Mouse (Mus musculus): ENCODE measurements around the gene Gm7029. TPM values are rescaled to one million over a fixed set of nuclear protein-coding genes. Genes with fewer than 3 reads are reported as not detected.
A peak's percentile ranks its signal among the peaks of the same experiment; 100 is the strongest.

The Gm7029 gene
- polyA plus RNA-seq, 1 experiment = not detected

DNA sequence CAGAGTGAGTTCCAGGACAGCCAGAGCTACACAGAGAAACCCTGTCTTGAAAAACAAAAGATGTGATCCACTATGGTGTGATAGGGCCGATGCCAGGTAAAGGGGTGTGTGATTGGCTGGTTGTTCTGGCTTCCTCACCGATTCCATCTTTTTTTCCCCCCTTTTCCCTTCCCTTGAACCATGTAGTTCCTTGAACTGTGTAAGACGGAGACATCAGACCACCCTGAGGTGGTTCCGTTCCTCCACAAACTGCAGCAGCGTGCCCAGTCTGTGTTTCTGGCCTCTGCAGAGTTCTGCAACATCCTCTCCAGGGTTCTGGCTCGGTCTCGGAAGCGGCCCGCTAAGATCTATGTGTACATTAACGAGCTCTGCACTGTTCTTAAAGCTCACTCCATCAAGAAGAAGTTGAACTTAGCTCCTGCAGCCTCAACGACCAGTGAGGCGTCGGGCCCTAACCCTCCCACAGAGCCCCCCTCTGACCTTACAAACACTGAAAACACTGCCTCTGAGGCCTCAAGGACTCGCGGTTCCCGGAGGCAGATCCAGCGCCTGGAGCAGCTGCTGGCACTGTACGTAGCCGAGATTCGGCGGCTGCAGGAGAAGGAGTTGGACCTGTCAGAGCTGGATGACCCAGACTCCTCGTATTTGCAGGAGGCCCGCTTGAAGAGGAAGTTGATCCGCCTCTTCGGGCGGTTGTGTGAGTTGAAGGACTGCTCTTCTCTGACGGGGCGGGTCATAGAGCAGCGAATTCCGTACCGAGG, 37.6 kb downstream of the Gm7029 start:
- peaks cover 3% of the 10 kb centered on the region; the same call in 1 of the 2 replicates for H3K4me1 ChIP-seq (ENCODE audit: control insufficient read depth, insufficient read depth, low read length)
- no peak overlapping the region for H3K27ac ChIP-seq (ENCODE audit: insufficient read depth, low read length)
- H3K4me3 ChIP-seq (ENCODE audit: insufficient read depth, low read length) = no peak overlapping the region
- TF ChIP-seq POLR2A (IDR thresholded peaks at IDR 0.05; ENCODE audit: low read depth, low read length) = no peak
- TF ChIP-seq CTCF (IDR thresholded peaks at IDR 0.05; ENCODE audit: borderline replicate concordance, insufficient read depth, low read length) = no peak

DNA sequence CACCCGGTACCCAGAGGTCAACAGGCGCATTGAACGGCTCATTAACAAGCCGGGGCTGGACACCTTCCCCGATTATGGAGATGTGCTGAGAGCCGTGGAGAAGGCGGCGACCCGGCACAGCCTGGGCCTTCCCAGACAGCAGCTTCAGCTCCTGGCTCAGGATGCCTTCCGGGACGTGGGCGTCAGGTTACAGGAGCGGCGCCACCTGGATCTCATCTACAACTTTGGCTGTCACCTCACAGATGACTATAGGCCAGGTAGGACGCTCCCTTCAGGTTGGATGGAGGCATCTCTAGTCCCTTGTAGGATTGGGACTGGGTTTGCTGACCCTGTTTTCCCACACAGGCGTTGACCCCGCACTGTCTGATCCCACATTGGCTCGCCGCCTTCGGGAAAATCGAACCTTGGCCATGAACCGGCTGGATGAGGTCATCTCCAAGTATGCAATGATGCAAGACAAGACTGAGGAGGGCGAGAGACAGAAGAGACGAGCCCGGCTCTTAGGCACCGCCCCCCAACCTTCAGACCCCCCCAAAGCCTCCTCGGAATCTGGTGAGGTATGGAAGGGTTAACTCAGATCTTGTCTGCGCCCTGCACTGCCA, 38.3 kb downstream of the Gm7029 start:
- H3K4me3 ChIP-seq (ENCODE audit: insufficient read depth, low read length) = no peak overlapping the region
- TF ChIP-seq CTCF (IDR thresholded peaks at IDR 0.05; ENCODE audit: borderline replicate concordance, insufficient read depth, low read length) (no peak), POLR2A (IDR thresholded peaks at IDR 0.05; ENCODE audit: low read depth, low read length) (no peak)
- peaks cover 3% of the 10 kb centered on the region; the same call in 1 of the 2 replicates for H3K4me1 ChIP-seq (ENCODE audit: control insufficient read depth, insufficient read depth, low read length)
- no peak overlapping the region for H3K27ac ChIP-seq (ENCODE audit: insufficient read depth, low read length)

DNA sequence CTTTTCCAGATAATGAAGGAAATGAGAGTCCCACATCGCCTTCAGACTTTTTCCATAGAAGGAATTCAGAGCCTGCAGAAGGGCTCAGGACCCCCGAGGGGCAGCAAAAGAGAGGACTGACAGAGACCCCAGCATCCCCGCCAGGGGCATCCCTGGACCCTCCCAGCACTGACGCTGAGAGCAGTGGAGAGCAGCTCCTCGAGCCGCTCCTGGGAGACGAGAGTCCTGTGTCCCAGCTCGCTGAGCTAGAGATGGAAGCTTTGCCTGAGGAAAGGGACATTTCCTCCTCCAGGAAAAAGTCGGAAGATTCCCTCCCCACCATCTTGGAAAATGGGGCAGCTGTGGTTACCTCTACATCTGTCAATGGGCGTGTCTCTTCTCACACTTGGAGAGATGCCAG, 39.6 kb downstream of the Gm7029 start:
- Histone ChIP-seq H3K4me1 (ENCODE audit: control insufficient read depth, insufficient read depth, low read length) (peaks cover 3% of the 10 kb centered on the region; the same call in 1 of the 2 replicates), H3K4me3 (ENCODE audit: insufficient read depth, low read length) (no peak overlapping the region), H3K27ac (ENCODE audit: insufficient read depth, low read length) (no peak overlapping the region)
- TF ChIP-seq POLR2A (IDR thresholded peaks at IDR 0.05; ENCODE audit: low read depth, low read length) = no peak

DNA sequence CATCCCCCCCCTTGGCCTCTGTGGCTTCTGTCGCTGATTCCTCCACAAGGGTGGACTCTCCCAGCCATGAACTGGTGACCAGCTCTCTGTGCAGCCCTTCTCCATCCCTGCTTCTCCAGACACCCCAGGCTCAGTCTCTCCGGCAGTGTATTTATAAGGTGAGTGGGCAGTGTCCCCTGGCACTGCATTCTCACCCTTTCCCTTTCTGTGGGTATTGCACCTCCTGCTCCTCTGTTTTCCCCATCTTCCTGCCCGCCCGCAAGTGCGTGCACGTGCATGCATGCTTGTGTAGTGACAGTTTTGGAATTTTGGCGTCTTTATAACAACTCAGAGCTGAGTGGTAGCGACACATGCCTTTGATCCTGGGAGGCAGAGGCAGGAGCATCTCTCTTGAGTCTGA, 40.3 kb downstream of the Gm7029 start:
- no peak overlapping the region for H3K4me3 ChIP-seq (ENCODE audit: insufficient read depth, low read length)
- H3K4me1 ChIP-seq (ENCODE audit: control insufficient read depth, insufficient read depth, low read length) = peaks cover 3% of the 10 kb centered on the region; the same call in 1 of the 2 replicates
- no peak for TF ChIP-seq POLR2A (IDR thresholded peaks at IDR 0.05; ENCODE audit: low read depth, low read length)
- no peak for TF ChIP-seq CTCF (IDR thresholded peaks at IDR 0.05; ENCODE audit: borderline replicate concordance, insufficient read depth, low read length)
- no peak overlapping the region for H3K27ac ChIP-seq (ENCODE audit: insufficient read depth, low read length)

DNA sequence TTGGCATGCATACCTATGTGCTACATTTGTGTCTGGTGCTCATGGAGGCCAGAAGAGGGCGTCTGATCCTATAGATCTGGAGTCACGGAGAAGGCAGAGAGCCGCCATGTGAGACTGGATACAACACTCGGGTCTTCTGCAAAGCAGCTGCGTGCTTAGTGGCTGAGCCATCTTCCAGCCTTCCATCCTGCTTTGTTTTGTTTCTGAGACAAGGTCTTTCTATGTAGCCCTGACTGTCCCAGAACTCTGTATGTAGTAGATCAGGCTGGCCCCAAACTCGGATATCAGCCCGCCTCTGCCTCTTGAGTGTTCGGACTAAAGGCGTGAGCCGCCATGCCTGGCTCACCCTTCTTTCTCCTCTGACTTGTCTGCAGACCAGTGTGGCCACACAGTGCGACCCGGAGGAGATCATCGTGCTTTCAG, 41.3 kb downstream of the Gm7029 start:
- H3K4me1 ChIP-seq (ENCODE audit: control insufficient read depth, insufficient read depth, low read length) = peaks cover 3% of the 10 kb centered on the region; the same call in 1 of the 2 replicates
- H3K4me3 ChIP-seq (ENCODE audit: insufficient read depth, low read length) = no peak overlapping the region
- TF ChIP-seq POLR2A (IDR thresholded peaks at IDR 0.05; ENCODE audit: low read depth, low read length) (no peak), CTCF (IDR thresholded peaks at IDR 0.05; ENCODE audit: borderline replicate concordance, insufficient read depth, low read length) (no peak)
- no peak overlapping the region for H3K27ac ChIP-seq (ENCODE audit: insufficient read depth, low read length)

DNA sequence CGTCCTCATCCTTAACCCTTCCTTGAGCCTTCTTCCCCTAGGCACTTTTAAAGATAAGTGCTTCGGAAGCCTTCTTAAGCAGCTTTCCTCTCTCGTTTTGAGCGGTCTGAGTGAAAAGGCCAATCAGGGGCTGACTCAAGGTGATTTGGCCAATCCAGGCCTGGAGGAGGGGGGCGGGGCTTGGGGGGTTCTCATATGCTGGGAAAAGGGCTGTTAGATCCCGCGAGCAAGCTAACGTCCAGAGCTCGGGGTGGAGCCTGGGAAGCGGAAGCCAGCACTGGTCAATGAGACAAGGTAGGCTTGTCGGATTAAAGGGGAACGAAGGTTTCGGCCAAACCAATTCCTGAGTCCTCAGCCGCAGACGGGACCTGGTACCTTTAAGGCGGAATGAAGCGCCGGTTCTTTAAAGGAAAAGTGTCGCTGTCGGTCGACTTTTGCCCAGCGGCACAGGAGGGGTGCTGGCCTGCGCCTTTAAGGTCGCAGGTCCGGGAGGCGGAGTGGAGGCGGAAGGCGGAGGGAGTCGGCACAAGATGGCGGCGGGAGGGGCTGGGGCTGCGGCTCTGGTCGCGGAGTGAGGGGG, 42.1 kb downstream of the Gm7029 start, which contains the start of the genes Tapbp and Zbtb22:
Gene Tapbp, plus strand, starts transcription at position 229 of the 580 bp plus-strand sequence.
Gene Zbtb22, plus strand, starts transcription at position 234 of the 580 bp plus-strand sequence.
- 0 out of 2 replicates have a peak within 1 kb of the TSS, but pooled peaks have one; percentile 21 for H3K27ac ChIP-seq (ENCODE audit: insufficient read depth, low read length)
- H3K4me3 ChIP-seq (ENCODE audit: insufficient read depth, low read length) = peak within 1 kb of the TSS; percentile 69
- TF ChIP-seq CTCF (IDR thresholded peaks at IDR 0.05; ENCODE audit: borderline replicate concordance, insufficient read depth, low read length) (no peak), POLR2A (IDR thresholded peaks at IDR 0.05; ENCODE audit: low read depth, low read length) (0 out of 2 replicates have a peak, but pooled peaks have one; percentile 6)
- H3K4me1 ChIP-seq (ENCODE audit: control insufficient read depth, insufficient read depth, low read length) = peaks cover 3% of the 10 kb centered on the region; the same call in 1 of the 2 replicates

DNA sequence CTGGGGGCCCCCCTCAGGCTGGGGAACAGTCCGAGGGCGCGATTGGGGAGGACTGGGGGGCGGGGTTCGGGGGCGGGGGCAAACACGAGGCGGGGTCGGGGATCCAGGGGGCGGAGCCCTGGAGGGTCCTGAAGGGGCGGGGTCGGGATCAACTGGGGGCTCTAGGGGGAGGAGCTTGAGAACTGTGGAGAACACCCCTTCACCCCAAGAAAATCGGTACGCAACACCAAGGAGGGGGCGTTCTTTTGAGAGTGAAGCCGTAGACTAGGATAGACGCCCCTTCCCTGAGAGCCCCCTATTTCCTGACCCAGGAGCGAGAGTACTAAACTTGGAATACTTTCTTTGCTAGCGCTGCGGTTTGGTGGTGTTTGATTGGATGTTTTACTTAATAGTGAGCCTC, 42.7 kb downstream of the Gm7029 start:
- TF ChIP-seq POLR2A (IDR thresholded peaks at IDR 0.05; ENCODE audit: low read depth, low read length) = peak; percentile 10; the same call in 1 of the 2 replicates
- TF ChIP-seq CTCF (IDR thresholded peaks at IDR 0.05; ENCODE audit: borderline replicate concordance, insufficient read depth, low read length) = no peak
- no peak overlapping the region for H3K27ac ChIP-seq (ENCODE audit: insufficient read depth, low read length)
- H3K4me3 ChIP-seq (ENCODE audit: insufficient read depth, low read length) = peak overlapping the region; percentile 69
- H3K4me1 ChIP-seq (ENCODE audit: control insufficient read depth, insufficient read depth, low read length) = peaks cover 3% of the 10 kb centered on the region; the same call in 1 of the 2 replicates

DNA sequence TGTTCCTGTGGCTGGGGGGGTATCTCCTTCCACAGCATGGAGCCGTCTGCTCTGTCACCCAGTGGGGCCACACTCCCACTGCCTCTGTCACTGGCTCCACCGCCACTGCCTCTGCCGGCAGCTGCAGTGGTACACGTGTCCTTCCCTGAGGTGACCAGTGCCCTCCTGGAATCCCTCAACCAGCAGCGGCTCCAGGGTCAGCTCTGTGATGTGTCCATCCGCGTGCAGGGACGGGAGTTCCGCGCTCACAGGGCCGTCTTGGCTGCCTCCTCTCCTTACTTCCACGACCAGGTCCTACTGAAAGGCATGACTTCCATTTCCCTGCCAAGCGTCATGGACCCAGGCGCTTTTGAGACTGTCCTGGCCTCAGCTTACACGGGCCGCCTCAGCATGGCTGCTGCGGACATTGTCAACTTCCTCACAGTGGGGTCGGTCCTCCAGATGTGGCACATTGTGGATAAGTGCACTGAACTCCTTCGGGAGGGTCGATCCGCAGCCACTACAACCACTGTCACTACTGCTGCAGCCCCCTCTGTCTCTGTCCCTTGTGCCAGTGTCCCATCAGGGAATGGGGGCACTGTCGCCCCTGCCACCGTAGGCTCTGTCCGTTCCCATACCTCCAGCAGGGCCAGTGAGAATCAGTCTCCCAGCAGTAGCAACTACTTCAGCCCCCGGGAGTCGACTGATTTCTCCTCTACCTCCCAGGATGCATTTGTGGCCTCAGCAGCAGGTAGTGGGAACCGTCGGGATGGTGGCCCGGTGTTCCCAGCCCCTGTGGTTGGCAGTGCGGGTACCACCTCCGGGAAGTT, 43.4 kb downstream of the Gm7029 start:
- H3K4me3 ChIP-seq (ENCODE audit: insufficient read depth, low read length) = peak overlapping the region; percentile 69

More for the DNA sequence above, 43.4 kb downstream of the Gm7029 start:
- Histone ChIP-seq H3K27ac (ENCODE audit: insufficient read depth, low read length) (no peak overlapping the region), H3K4me1 (ENCODE audit: control insufficient read depth, insufficient read depth, low read length) (peaks cover 3% of the 10 kb centered on the region; the same call in 1 of the 2 replicates)
- TF ChIP-seq POLR2A (IDR thresholded peaks at IDR 0.05; ENCODE audit: low read depth, low read length) = no peak
- TF ChIP-seq CTCF (IDR thresholded peaks at IDR 0.05; ENCODE audit: borderline replicate concordance, insufficient read depth, low read length) = no peak
